Mouse (Mus musculus): ENCODE measurements around the gene Osbpl6. TPM values are rescaled to one million over a fixed set of nuclear protein-coding genes. Genes with fewer than 3 reads are reported as not detected.

The Osbpl6 gene
- polyA plus RNA-seq, 1 experiment from 2014 or later = 5.9 TPM

DNA sequence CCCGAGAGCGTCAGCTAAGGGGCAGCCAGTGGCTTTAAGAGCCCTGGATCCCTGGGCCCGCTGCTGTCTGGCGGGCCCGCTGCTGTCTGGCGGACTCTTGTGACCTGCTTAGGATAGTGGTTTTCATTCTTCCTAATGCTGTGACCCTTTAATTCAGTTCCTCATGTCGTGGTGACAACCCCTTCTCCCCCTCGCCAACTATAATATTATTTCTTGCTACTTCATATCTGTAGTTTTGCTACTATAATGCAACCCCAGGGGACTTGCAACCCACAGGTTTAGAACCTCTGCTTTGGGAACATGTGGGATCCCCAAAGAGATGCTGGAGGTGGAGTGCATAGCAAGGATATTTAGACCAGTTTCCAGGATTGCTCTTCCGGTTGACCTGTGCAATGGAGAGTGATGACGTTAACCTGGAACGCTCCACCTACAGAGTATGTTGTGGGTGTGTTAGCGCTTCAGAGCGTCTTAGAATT, 242.4 kb downstream of the Osbpl6 start:
- peak overlapping the region; percentile 94 for H3K4me2 ChIP-seq (ENCODE audit: low read length)
- peak overlapping the region; percentile 77 to 89 for H3K27ac ChIP-seq (replicated peaks in 1 of 2; ENCODE audit: control insufficient read depth in 1 of 2, insufficient read depth in 1 of 2, low read depth in 2 of 2, low read length in 2 of 2)
- peaks cover 3 to 12% of the 10 kb centered on the region in 2 experiments for H3K4me1 ChIP-seq (ENCODE audit: control insufficient read depth in 2 of 2, insufficient read depth in 2 of 2, low read length in 2 of 2)
- H3K27me3 ChIP-seq (ENCODE audit: control insufficient read depth, insufficient read depth, low read length) = no peaks in the 10 kb centered on the region
- H3K36me3 ChIP-seq (ENCODE audit: control insufficient read depth, insufficient read depth, low read length) = no peaks in the 10 kb centered on the region
- H3K9ac ChIP-seq (ENCODE audit: low read length) = peak overlapping the region; percentile 75
- peak overlapping the region; percentile 81 to 82 for H3K4me3 ChIP-seq (ENCODE audit: control insufficient read depth in 1 of 2, insufficient read depth in 1 of 2, low read depth in 1 of 2, low read length in 2 of 2)
- no peaks in the 10 kb centered on the region for H3K9me3 ChIP-seq (ENCODE audit: control insufficient read depth, low read length)
- 27% methylated on average over 13 of the region's 13 CpGs for WGBS
- no peak for ATAC-seq (ENCODE audit: insufficient number of reproducible peaks, insufficient read depth, low FRiP score, low read depth)

Small RNA genes lying within 50 kb of the gene (microRNA-seq; reads per million reads assigned to microRNA genes)
- not detected for gene Gm23164

Other genes with a start within 250 kb of the Osbpl6 start
- gene Pde11a, start 67.7 kb upstream of the Osbpl6 start, polyA plus RNA-seq (2014; fragmentation: Nextera tagmentation; extraction: Ambion mirVana) = 0.08 and 0.09 TPM in 2 replicates
- not detected in 2 replicates for gene Cyct, start 46.1 kb upstream of the Osbpl6 start, polyA plus RNA-seq (2014; fragmentation: Nextera tagmentation; extraction: Ambion mirVana)
- gene Rbm45, start 36.5 kb upstream of the Osbpl6 start, polyA plus RNA-seq (2014; fragmentation: Nextera tagmentation; extraction: Ambion mirVana) = 12.4 and 14.9 TPM in 2 replicates
- gene Prkra, start 241.5 kb downstream of the Osbpl6 start, polyA plus RNA-seq (2014; fragmentation: Nextera tagmentation; extraction: Ambion mirVana) = 37.8 and 38.9 TPM in 2 replicates
- gene Pjvk, start 242.0 kb downstream of the Osbpl6 start, polyA plus RNA-seq (2014; fragmentation: Nextera tagmentation; extraction: Ambion mirVana) = 0.18 TPM in 1 of 2 replicates, not detected in the other

Data from heart, embryonic 14.5 days (tissue).